Mouse (Mus musculus): ENCODE measurements around the gene Zdhhc21. TPM values are rescaled to one million over a fixed set of nuclear protein-coding genes. Genes with fewer than 3 reads are reported as not detected.

Zdhhc21 gene
- 15.1 and 15.9 TPM in 2 replicates for polyA plus RNA-seq (2015; fragmentation: Nextera tagmentation; extraction: Ambion mirVana)

- Histone ChIP-seq H3K36me3 (no peaks in the 10 kb centered on the region), H3K27ac (peak within 1 kb of the TSS; percentile 80), H3K27me3 (replicated peaks) (no peaks in the 10 kb centered on the region), H3K4me3 (replicated peaks) (peak within 1 kb of the TSS; percentile 87), H3K4me2 (peak within 1 kb of the TSS; percentile 61), H3K9ac (peak within 1 kb of the TSS; percentile 83), H3K4me1 (peaks cover 3% of the 10 kb centered on the region; the same call in 1 of the 2 replicates), H3K9me3 (no peaks in the 10 kb centered on the region)
- 1% methylated on average over 82 of the region's 82 CpGs for WGBS
- peak; percentile 94 for ATAC-seq (ENCODE audit: insufficient read depth, low FRiP score, low read depth)
These were observed at the start of gene Zdhhc21 for GRCm38 (mm10) chr4:82859131-82860125. TSS of gene Zdhhc21 (minus strand) at chr4:82859958.

GRCm38 (mm10) chr4:82895227-82895626, 35.5 kb upstream of the Zdhhc21 start:
- Histone ChIP-seq H3K4me2 (no peak overlapping the region), H3K27me3 (replicated peaks) (no peaks in the 10 kb centered on the region), H3K9me3 (no peaks in the 10 kb centered on the region), H3K9ac (no peak overlapping the region), H3K27ac (no peak overlapping the region), H3K36me3 (no peaks in the 10 kb centered on the region), H3K4me1 (no peaks in the 10 kb centered on the region), H3K4me3 (replicated peaks) (no peak overlapping the region)
- 65% methylated on average over 10 of the region's 10 CpGs for WGBS
- ATAC-seq (ENCODE audit: insufficient read depth, low FRiP score, low read depth), result no peak

DNA sequence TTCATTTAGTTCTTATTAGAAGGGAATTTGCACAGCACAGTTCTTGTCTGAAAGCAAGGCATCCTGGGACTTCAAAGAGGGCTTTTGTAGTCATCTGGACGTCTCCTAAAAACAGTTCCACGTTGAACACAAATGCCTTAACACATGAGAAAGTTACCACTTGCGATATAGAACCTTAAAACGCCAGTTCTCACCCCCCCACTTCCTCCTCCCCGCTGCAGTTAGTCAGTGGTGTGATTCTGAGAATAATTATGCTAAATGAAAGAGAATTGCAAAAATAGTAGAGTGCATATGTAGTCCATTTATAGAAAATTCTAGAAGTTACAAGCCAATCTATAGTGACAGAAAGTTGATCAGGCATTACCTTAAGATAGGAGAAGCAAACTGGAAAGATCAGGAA, 32.5 kb upstream of the Zdhhc21 start:
- H3K27ac ChIP-seq, result peak overlapping the region; percentile 27; the same call in 1 of the 2 replicates
- H3K36me3 ChIP-seq, result no peaks in the 10 kb centered on the region
- no peak for ATAC-seq (ENCODE audit: insufficient read depth, low FRiP score, low read depth)
- H3K27me3 ChIP-seq (replicated peaks), result no peaks in the 10 kb centered on the region
- 82% methylated on average over 5 of the region's 5 CpGs for WGBS
- H3K9ac ChIP-seq, result no peak overlapping the region
- H3K9me3 ChIP-seq, result no peaks in the 10 kb centered on the region
- no peaks in the 10 kb centered on the region for H3K4me1 ChIP-seq
- H3K4me3 ChIP-seq (replicated peaks), result no peak overlapping the region
- H3K4me2 ChIP-seq, result no peak overlapping the region

DNA sequence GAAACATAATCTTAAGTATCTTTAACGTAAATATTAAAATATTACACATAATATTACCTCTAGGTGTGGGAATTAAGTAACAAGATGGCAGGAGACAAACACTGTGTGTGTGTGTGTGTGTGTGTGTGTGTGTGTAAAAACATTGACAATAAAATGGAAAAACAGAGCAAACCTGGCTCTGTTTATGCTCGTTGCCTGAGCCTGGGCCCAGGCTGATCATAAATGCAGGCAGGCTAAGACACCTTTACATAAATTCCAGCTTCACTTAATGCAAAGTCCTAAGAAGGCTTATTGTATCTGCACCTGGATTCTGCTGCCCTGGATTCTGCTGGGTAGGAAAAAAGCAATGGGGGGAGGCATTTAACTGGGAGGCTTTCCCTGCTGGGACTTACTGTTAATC, 31.8 kb upstream of the Zdhhc21 start:
- no peak for ATAC-seq (ENCODE audit: insufficient read depth, low FRiP score, low read depth)
- Histone ChIP-seq H3K36me3 (no peaks in the 10 kb centered on the region), H3K9ac (no peak overlapping the region), H3K4me2 (no peak overlapping the region), H3K4me3 (replicated peaks) (no peak overlapping the region), H3K27ac (peak overlapping the region; percentile 27; the same call in 1 of the 2 replicates), H3K4me1 (no peaks in the 10 kb centered on the region), H3K9me3 (no peaks in the 10 kb centered on the region), H3K27me3 (replicated peaks) (no peaks in the 10 kb centered on the region)
- WGBS, result 60% methylated on average over 2 of the region's 2 CpGs

DNA sequence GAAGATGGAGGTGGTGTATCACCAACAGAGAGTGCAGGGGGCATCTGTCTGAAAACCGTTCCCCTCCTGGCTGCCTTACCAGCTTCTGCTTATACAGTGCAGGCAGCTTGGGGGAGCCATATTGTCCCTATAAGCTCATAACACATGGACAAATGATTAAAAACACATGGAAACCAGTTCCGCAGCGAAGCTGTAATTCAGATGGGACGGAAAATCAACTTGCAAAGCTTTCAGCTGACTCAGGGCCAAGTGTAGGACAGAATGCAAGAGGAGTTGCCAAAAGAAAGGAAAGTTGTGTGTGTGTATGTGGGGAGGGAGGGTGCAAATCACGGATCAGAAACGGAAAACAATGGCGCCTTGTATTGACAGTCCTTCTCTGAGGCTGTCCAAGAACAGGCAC, 31.3 kb upstream of the Zdhhc21 start:
- peak; percentile 65; the same call in 1 of the 2 replicates for ATAC-seq (ENCODE audit: insufficient read depth, low FRiP score, low read depth)
- H3K4me3 ChIP-seq (replicated peaks), result no peak overlapping the region
- no peaks in the 10 kb centered on the region for H3K27me3 ChIP-seq (replicated peaks)
- H3K9me3 ChIP-seq, result no peaks in the 10 kb centered on the region
- no peaks in the 10 kb centered on the region for H3K36me3 ChIP-seq
- 35% methylated on average over 7 of the region's 7 CpGs for WGBS
- H3K4me1 ChIP-seq, result no peaks in the 10 kb centered on the region
- no peak overlapping the region for H3K4me2 ChIP-seq
- peak overlapping the region; percentile 82 for H3K27ac ChIP-seq
- no peak overlapping the region for H3K9ac ChIP-seq

GRCm38 (mm10) chr4:82890585-82890984, 30.8 kb upstream of the Zdhhc21 start:
- Histone ChIP-seq H3K27ac (peak overlapping the region; percentile 82), H3K4me3 (replicated peaks) (no peak overlapping the region), H3K4me1 (no peaks in the 10 kb centered on the region), H3K4me2 (no peak overlapping the region), H3K9me3 (no peaks in the 10 kb centered on the region), H3K9ac (no peak overlapping the region), H3K27me3 (replicated peaks) (no peaks in the 10 kb centered on the region), H3K36me3 (no peaks in the 10 kb centered on the region)
- 56% methylated on average over 4 of the region's 4 CpGs for WGBS
- peak; percentile 14; the same call in 1 of the 2 replicates for ATAC-seq (ENCODE audit: insufficient read depth, low FRiP score, low read depth)

GRCm38 (mm10) chr4:82886148-82886547, 26.4 kb upstream of the Zdhhc21 start:
- H3K27me3 ChIP-seq (replicated peaks), result no peaks in the 10 kb centered on the region
- no peaks in the 10 kb centered on the region for H3K9me3 ChIP-seq
- no peak overlapping the region for H3K27ac ChIP-seq
- WGBS, result 55% methylated on average over 2 of the region's 2 CpGs
- H3K4me3 ChIP-seq (replicated peaks), result no peak overlapping the region
- ATAC-seq (ENCODE audit: insufficient read depth, low FRiP score, low read depth), result no peak
- H3K36me3 ChIP-seq, result no peaks in the 10 kb centered on the region
- no peak overlapping the region for H3K9ac ChIP-seq
- 0 out of 2 replicates have a peak, but pooled peaks cover 5% of the 10 kb centered on the region for H3K4me1 ChIP-seq
- no peak overlapping the region for H3K4me2 ChIP-seq

GRCm38 (mm10) chr4:82885535-82885913, 25.8 kb upstream of the Zdhhc21 start:
- no peak for ATAC-seq (ENCODE audit: insufficient read depth, low FRiP score, low read depth)
- H3K4me1 ChIP-seq, result 0 out of 2 replicates have a peak, but pooled peaks cover 5% of the 10 kb centered on the region
- H3K4me3 ChIP-seq (replicated peaks), result no peak overlapping the region
- H3K36me3 ChIP-seq, result no peaks in the 10 kb centered on the region
- H3K4me2 ChIP-seq, result no peak overlapping the region
- no peaks in the 10 kb centered on the region for H3K9me3 ChIP-seq
- no peak overlapping the region for H3K9ac ChIP-seq
- H3K27me3 ChIP-seq (replicated peaks), result no peaks in the 10 kb centered on the region
- no peak overlapping the region for H3K27ac ChIP-seq
- 18% methylated on average over 1 of the region's 1 CpGs for WGBS

DNA sequence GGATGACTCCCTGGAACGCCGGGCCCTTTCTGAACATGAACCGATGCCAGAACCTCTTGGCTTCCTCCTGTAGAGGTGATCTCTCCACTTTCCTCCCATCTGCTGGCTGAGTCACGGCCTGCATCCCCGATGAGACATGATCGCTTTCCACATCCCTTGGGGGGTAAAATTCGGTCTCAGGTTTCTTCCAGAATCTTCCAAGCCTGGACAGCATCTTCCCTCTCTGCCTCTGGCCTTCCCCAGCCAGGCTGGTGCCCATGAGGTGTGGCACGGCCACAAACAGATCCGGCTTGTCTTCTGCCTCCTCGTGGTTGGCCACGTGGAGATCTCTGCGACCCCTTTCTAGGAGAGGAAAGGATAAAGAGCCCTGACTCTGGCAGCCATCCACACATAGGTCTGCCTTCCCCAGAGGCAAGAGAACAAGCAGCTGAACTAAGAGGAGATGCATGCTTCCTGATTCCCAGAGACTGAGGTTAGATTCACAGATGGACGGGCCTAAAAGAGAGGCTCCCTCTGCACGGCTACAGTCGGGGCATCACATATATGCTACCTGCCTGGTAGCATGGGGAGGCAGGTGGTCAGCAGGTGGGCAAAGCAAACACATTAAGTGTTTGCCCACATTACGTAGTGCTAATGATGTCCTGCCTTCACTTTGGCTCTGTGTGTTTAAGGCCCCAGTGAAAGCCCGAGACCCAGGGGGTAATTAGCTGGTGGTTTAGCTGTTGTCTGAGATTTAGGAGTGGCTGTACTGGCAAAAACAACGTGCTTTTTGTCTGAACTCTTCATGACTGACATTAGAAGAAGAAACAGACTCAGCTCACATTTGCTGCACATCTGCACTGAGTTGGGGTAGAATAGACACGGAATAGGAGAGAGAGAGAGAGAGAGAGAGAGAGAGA, 25.1 kb upstream of the Zdhhc21 start, which contains the start of gene Cer1:
TSS of gene Cer1 (minus strand) at position 513 of the 899 bp plus-strand sequence.
- Histone ChIP-seq H3K27me3 (replicated peaks) (no peaks in the 10 kb centered on the region), H3K9me3 (no peaks in the 10 kb centered on the region), H3K27ac (no peak within 1 kb of the TSS), H3K4me2 (no peak within 1 kb of the TSS), H3K36me3 (no peaks in the 10 kb centered on the region), H3K9ac (no peak within 1 kb of the TSS), H3K4me3 (replicated peaks) (no peak within 1 kb of the TSS), H3K4me1 (0 out of 2 replicates have a peak, but pooled peaks cover 5% of the 10 kb centered on the region)
- WGBS, result 55% methylated on average over 19 of the region's 19 CpGs
- ATAC-seq (ENCODE audit: insufficient read depth, low FRiP score, low read depth), result no peak

GRCm38 (mm10) chr4:82882500-82882899, 22.7 kb upstream of the Zdhhc21 start:
- Histone ChIP-seq H3K4me3 (replicated peaks) (no peak overlapping the region), H3K9me3 (no peaks in the 10 kb centered on the region), H3K27me3 (replicated peaks) (no peaks in the 10 kb centered on the region), H3K36me3 (no peaks in the 10 kb centered on the region), H3K27ac (no peak overlapping the region), H3K9ac (no peak overlapping the region), H3K4me2 (no peak overlapping the region), H3K4me1 (0 out of 2 replicates have a peak, but pooled peaks cover 5% of the 10 kb centered on the region)
- no peak for ATAC-seq (ENCODE audit: insufficient read depth, low FRiP score, low read depth)
- WGBS, result 77% methylated on average over 9 of the region's 9 CpGs

DNA sequence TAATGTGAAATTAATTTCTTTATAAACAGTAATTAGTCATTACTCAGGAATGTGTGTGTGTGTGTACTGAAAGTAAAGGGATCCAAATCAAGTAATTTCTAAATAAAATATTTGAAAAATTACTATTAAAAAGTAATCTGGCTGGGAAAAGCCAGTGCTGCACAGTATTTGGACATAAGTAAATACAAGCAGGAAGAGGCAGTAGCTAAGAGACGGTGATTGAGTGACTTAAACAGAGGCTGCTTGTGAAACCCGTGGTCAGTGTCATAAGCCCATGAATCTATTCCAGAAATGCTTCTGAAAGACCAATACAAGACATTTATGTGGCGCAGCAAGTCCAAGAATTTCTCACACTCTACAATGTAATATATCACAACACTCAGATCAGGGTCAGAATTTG, 21.6 kb upstream of the Zdhhc21 start:
- Histone ChIP-seq H3K4me1 (0 out of 2 replicates have a peak, but pooled peaks cover 5% of the 10 kb centered on the region), H3K36me3 (no peaks in the 10 kb centered on the region), H3K9me3 (no peaks in the 10 kb centered on the region), H3K4me2 (no peak overlapping the region), H3K27ac (no peak overlapping the region), H3K9ac (no peak overlapping the region), H3K4me3 (replicated peaks) (no peak overlapping the region), H3K27me3 (replicated peaks) (no peaks in the 10 kb centered on the region)
- ATAC-seq (ENCODE audit: insufficient read depth, low FRiP score, low read depth), result no peak
- 61% methylated on average over 3 of the region's 3 CpGs for WGBS

All from stomach, embryonic 15.5 days (tissue).